Mouse (Mus musculus): ENCODE measurements at regions not wholly inside any gene's neighbourhood (a gene's known extent, or its start where the extent isn't known, plus 50 kb on each side); places are given as distances from the start of the nearest gene placed in this dataset.

DNA sequence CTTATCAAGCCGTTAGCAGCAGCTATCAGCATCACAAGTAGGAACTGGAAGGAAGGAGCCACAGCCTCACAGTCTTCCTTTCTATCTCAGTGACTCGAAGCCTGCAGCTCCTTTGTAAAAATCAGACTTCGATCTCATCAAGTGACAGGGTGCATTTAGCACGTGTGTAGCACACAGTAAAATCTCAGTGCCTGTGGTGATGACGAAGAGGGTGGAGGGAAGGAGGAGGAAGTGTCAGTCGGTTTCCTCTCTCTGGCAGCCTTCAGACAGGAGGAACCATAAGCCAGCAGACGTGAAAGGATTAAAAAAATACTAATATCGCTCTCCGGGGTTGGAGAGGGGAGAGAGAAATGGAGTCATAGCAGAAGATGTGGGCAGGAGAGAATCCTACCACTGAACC is 538.5 kb upstream of the Adam5 start:
- DNase-seq (ENCODE audit: low spot score) (no peak), ATAC-seq (replicated peaks; ENCODE audit: low FRiP score, low TSS enrichment, low read depth) (no peak)
- 58% methylated on average over 9 of the region's 9 CpGs for WGBS
- H3K27ac ChIP-seq (ENCODE audit: low read depth) = no peak overlapping the region
- no peak overlapping the region for H3K4me3 ChIP-seq (ENCODE audit: low read depth, low read length)
- H3K9me3 ChIP-seq (ENCODE audit: control insufficient read depth, low read length) = no peaks in the 10 kb centered on the region
- no peaks in the 10 kb centered on the region for H3K36me3 ChIP-seq (ENCODE audit: control insufficient read depth, insufficient read depth, low read length)
- no peak overlapping the region for H3K4me2 ChIP-seq (ENCODE audit: low read length)
- no peaks in the 10 kb centered on the region for H3K27me3 ChIP-seq (replicated peaks; ENCODE audit: control insufficient read depth, insufficient read depth, low read length)
- H3K9ac ChIP-seq (ENCODE audit: low read length) = no peak overlapping the region
- no peaks in the 10 kb centered on the region for H3K4me1 ChIP-seq (replicated peaks; ENCODE audit: control insufficient read depth, insufficient read depth, low read length)

DNA sequence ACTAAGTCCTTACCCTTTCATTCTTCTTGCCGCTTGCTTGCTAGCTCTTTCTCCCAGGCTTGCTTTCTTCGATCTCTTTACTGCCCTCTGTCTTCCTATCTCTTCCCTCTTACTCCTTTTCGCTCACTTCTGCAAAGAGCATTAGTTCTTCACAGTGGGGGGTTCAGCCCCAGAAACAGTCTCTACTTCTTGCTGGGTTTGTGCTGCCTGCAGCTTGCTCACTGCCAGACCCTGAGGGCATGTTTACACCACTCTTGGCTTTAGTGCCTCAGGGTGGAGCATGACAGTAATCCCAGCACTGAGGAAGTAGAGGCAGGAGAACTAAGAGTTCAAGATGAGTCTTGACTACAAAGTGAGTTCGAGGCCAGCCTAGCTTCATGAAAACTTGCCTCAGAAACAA is 538.0 kb upstream of the Adam5 start:
- DNase-seq (ENCODE audit: low spot score) = no peak
- Histone ChIP-seq H3K27ac (ENCODE audit: low read depth) (no peak overlapping the region), H3K9me3 (ENCODE audit: control insufficient read depth, low read length) (no peaks in the 10 kb centered on the region), H3K27me3 (replicated peaks; ENCODE audit: control insufficient read depth, insufficient read depth, low read length) (no peaks in the 10 kb centered on the region), H3K4me1 (replicated peaks; ENCODE audit: control insufficient read depth, insufficient read depth, low read length) (no peaks in the 10 kb centered on the region), H3K9ac (ENCODE audit: low read length) (no peak overlapping the region), H3K4me3 (ENCODE audit: low read depth, low read length) (no peak overlapping the region), H3K36me3 (ENCODE audit: control insufficient read depth, insufficient read depth, low read length) (no peaks in the 10 kb centered on the region), H3K4me2 (ENCODE audit: low read length) (no peak overlapping the region)
- ATAC-seq (replicated peaks; ENCODE audit: low FRiP score, low TSS enrichment, low read depth) = no peak
- 72% methylated on average over 4 of the region's 4 CpGs for WGBS

DNA sequence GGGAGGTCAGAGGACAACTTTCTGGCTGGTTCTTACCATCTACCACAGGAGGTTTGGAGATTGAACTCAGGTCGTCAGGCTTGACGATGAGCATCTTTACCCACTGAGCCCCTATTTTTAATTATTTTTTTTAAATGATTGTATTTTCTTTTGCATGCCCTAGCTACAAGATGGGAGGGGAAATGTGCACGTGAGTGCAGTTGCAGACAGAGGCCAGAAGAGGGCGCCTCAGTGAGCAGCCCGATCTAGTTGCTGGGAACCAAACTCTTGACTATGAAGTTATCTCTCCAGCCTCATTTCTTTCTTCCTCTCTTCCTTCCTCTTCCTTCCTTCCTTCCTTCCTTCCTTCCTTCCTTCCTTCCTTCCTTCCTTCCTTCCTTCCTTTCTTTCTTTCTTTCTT is 537.3 kb upstream of the Adam5 start:
- Histone ChIP-seq H3K36me3 (ENCODE audit: control insufficient read depth, insufficient read depth, low read length) (no peaks in the 10 kb centered on the region), H3K4me3 (ENCODE audit: low read depth, low read length) (no peak overlapping the region), H3K4me1 (replicated peaks; ENCODE audit: control insufficient read depth, insufficient read depth, low read length) (no peaks in the 10 kb centered on the region), H3K9me3 (ENCODE audit: control insufficient read depth, low read length) (no peaks in the 10 kb centered on the region), H3K4me2 (ENCODE audit: low read length) (no peak overlapping the region), H3K9ac (ENCODE audit: low read length) (no peak overlapping the region), H3K27me3 (replicated peaks; ENCODE audit: control insufficient read depth, insufficient read depth, low read length) (no peaks in the 10 kb centered on the region), H3K27ac (ENCODE audit: low read depth) (no peak overlapping the region)
- 79% methylated on average over 5 of the region's 5 CpGs for WGBS
- ATAC-seq (replicated peaks; ENCODE audit: low FRiP score, low TSS enrichment, low read depth) (no peak), DNase-seq (ENCODE audit: low spot score) (no peak)

DNA sequence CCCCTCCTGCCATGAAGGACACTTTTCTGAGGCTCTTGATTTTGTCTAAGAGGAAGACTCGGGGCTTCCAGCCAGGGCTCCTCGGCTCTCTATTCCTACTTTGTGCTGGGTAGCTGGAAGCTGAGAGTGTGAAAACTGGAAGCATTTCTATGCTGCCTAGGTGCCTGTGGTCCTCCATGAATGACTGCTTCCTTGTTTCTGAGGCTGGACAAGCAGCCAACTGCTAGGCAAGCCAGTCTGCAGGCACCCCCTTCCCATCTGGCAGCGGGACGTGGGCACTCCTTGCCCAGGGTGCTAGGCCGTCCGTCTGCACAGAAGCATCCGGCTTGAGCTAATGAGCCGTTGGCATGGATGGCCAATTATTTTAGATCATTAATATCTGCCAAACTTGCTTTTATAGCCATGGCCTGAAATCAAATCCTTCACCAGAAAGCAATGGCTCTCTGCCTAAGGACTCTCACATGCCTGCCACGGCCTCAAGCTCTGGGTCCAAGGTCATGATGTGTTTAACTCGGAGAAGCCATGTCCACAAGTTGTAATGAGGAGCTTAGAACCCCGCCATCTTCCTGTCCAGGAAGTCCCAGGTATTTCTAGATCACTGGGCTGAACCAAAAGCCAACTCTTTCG is 534.5 kb upstream of the Adam5 start:
- no peak for ATAC-seq (replicated peaks; ENCODE audit: low FRiP score, low TSS enrichment, low read depth)
- H3K27me3 ChIP-seq (replicated peaks; ENCODE audit: control insufficient read depth, insufficient read depth, low read length) = 0 out of 2 replicates have a peak, but pooled peaks cover 3% of the 10 kb centered on the region
- DNase-seq (ENCODE audit: low spot score) = no peak
- no peak overlapping the region for H3K27ac ChIP-seq (ENCODE audit: low read depth)
- no peak overlapping the region for H3K4me2 ChIP-seq (ENCODE audit: low read length)
- H3K36me3 ChIP-seq (ENCODE audit: control insufficient read depth, insufficient read depth, low read length) = no peaks in the 10 kb centered on the region
- 90% methylated on average over 12 of the region's 12 CpGs for WGBS
- no peak overlapping the region for H3K9ac ChIP-seq (ENCODE audit: low read length)
- H3K9me3 ChIP-seq (ENCODE audit: control insufficient read depth, low read length) = no peaks in the 10 kb centered on the region
- no peak overlapping the region for H3K4me3 ChIP-seq (ENCODE audit: low read depth, low read length)
- peaks cover 5% of the 10 kb centered on the region for H3K4me1 ChIP-seq (replicated peaks; ENCODE audit: control insufficient read depth, insufficient read depth, low read length)

DNA sequence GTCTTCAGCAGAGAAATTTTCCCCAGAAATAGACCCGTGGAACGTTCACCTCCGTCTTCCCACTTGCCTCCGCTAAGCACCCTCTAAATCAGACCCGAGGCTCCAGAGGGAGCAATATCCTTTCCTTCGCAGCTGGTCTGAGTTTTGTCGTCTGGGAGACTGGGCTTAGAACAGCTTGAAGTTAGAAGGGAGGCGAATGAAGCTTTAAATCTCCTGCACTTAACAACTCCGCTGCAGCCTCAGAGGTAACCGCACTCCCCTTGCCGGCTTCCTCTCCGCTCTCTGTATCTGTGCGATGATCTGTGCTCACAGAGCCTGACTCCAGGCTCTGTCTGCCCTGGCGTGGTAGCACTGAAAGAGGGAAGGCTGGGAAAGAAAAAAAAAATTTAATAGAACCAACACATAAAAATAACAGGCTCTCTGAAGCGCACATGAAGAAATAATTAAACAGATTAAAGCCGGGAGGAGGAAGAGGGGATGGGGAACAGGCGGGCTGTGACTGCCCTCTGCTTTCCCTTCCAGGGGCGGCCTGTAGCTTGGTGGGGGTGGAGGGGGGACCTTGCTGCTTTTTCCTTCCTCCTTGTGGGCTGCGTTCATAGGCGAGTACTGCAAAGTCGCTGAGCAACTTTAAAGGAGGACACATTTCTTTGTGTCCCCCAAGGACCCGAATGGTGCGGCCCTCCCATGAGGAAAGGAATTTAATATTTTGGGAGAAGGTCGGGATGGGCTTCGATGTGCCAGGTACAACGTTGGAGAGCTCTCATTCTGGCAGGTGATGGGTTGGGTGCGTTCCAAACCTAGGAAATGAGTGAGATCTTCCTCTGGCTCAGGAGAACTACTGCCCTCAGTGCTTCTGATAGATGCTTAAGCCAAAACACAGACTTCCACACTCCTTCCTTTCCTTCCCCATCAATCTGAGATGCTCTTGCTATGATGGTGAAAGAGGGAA is 529.9 kb upstream of the Adam5 start:
- Histone ChIP-seq H3K9ac (ENCODE audit: low read length) (no peak overlapping the region), H3K4me1 (replicated peaks; ENCODE audit: control insufficient read depth, insufficient read depth, low read length) (peaks cover 5% of the 10 kb centered on the region), H3K36me3 (ENCODE audit: control insufficient read depth, insufficient read depth, low read length) (no peaks in the 10 kb centered on the region), H3K27me3 (replicated peaks; ENCODE audit: control insufficient read depth, insufficient read depth, low read length) (0 out of 2 replicates have a peak, but pooled peaks cover 3% of the 10 kb centered on the region), H3K9me3 (ENCODE audit: control insufficient read depth, low read length) (no peaks in the 10 kb centered on the region), H3K4me2 (ENCODE audit: low read length) (peak overlapping the region; percentile 34), H3K27ac (ENCODE audit: low read depth) (no peak overlapping the region; the same call in 1 of the 2 replicates), H3K4me3 (ENCODE audit: low read depth, low read length) (peak overlapping the region; percentile 4; the same call in 1 of the 2 replicates)
- 10% methylated on average over 27 of the region's 27 CpGs for WGBS
- ATAC-seq (replicated peaks; ENCODE audit: low FRiP score, low TSS enrichment, low read depth) = no peak
- DNase-seq (ENCODE audit: low spot score) = peak; percentile 58

DNA sequence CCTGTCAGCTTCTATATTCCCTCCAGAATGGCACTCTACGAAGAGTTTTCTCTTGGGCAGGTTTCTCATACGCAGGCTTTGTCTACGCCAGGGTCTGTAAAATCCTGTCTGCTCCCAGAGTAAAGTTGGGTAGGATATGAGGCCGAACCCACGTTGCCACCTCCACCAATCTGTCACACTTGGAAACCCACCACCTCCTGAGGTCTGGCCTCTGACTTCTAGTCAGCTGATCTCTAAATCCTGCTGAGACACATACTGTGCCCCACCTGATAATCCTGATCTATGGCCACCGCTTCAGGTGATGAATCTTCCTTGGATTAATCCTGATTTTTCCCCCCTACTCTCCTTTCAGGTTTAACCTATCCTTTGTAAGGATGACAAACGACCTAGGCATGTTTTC is 529.2 kb upstream of the Adam5 start:
- Histone ChIP-seq H3K4me3 (ENCODE audit: low read depth, low read length) (0 out of 2 replicates have a peak overlapping the region, but pooled peaks have one; percentile 4), H3K36me3 (ENCODE audit: control insufficient read depth, insufficient read depth, low read length) (no peaks in the 10 kb centered on the region), H3K9me3 (ENCODE audit: control insufficient read depth, low read length) (no peaks in the 10 kb centered on the region), H3K9ac (ENCODE audit: low read length) (no peak overlapping the region), H3K4me2 (ENCODE audit: low read length) (peak overlapping the region; percentile 34), H3K27me3 (replicated peaks; ENCODE audit: control insufficient read depth, insufficient read depth, low read length) (0 out of 2 replicates have a peak, but pooled peaks cover 3% of the 10 kb centered on the region), H3K27ac (ENCODE audit: low read depth) (no peak overlapping the region), H3K4me1 (replicated peaks; ENCODE audit: control insufficient read depth, insufficient read depth, low read length) (peaks cover 5% of the 10 kb centered on the region)
- DNase-seq (ENCODE audit: low spot score) (peak; percentile 58), ATAC-seq (replicated peaks; ENCODE audit: low FRiP score, low TSS enrichment, low read depth) (no peak)
- 49% methylated on average over 7 of the region's 7 CpGs for WGBS

DNA sequence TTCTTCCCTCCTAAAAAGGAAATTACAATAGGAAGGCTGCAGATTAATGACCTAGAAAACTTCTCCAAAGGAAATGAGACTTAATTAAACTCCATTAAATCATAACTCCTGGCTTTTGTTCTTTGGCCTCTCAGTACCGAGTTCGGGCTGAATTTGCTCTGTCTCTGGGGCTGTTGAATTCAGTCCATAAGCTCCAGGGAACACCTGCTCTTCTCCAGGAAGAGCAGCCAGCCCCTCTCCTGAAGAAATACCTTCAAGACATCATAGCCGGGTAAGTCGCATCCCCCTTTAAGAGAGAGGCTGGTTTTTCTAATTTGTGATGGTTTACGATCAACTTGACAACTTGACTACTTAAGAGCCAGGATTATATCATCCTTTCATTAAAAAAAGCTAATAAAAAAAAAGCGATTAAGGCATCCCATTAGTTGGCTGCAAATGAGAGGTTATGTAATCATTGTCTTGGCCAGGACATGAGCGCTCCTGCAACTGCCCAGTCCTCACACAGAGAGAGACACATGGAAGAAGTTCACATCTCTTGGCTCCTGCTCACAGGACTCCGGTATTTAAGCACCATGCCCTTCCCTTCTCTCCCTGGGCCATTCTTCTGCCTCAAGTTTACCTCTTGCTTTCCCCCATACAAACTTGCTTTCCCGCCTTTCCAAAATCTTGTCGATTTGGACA is 524.0 kb upstream of the Adam5 start:
- H3K4me1 ChIP-seq (replicated peaks; ENCODE audit: control insufficient read depth, insufficient read depth, low read length) = peaks cover 2% of the 10 kb centered on the region
- ATAC-seq (replicated peaks; ENCODE audit: low FRiP score, low TSS enrichment, low read depth) (no peak), DNase-seq (ENCODE audit: low spot score) (no peak)
- H3K9me3 ChIP-seq (ENCODE audit: control insufficient read depth, low read length) = peaks cover 3% of the 10 kb centered on the region; the same call in 1 of the 2 replicates
- H3K9ac ChIP-seq (ENCODE audit: low read length) = no peak overlapping the region
- H3K36me3 ChIP-seq (ENCODE audit: control insufficient read depth, insufficient read depth, low read length) = no peaks in the 10 kb centered on the region
- no peaks in the 10 kb centered on the region for H3K27me3 ChIP-seq (replicated peaks; ENCODE audit: control insufficient read depth, insufficient read depth, low read length)
- H3K4me3 ChIP-seq (ENCODE audit: low read depth, low read length) = no peak overlapping the region
- H3K27ac ChIP-seq (ENCODE audit: low read depth) = no peak overlapping the region
- WGBS = 85% methylated on average over 10 of the region's 10 CpGs
- H3K4me2 ChIP-seq (ENCODE audit: low read length) = no peak overlapping the region

DNA sequence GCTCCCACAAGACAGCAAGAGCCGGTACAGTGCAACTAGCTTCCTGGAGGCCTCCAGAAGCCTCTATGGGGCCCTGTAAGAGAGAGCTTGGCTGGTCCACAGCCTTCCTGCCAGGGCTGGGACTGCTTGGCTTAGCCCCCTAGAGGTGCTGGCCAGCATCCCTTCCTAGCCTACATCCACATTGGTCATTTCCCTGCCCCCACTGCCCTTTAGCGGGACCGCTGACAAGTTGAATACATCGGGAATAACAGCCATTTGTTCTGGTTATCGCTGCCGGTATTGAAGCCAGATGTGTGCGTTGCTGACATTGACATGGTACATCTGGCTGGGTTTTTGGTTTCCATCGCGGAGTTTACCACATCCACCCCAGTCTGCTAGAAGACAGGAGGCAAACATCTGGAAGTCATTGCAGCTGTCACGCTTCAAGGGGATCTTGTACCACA is 519.0 kb upstream of the Adam5 start:
- no peaks in the 10 kb centered on the region for H3K27me3 ChIP-seq (replicated peaks; ENCODE audit: control insufficient read depth, insufficient read depth, low read length)
- DNase-seq (ENCODE audit: low spot score) (peak; percentile 83), ATAC-seq (replicated peaks; ENCODE audit: low FRiP score, low TSS enrichment, low read depth) (peak; percentile 58; the same call in 1 of the 2 replicates)
- peaks cover 9% of the 10 kb centered on the region for H3K4me1 ChIP-seq (replicated peaks; ENCODE audit: control insufficient read depth, insufficient read depth, low read length)
- no peak overlapping the region for H3K9ac ChIP-seq (ENCODE audit: low read length)
- WGBS = 30% methylated on average over 10 of the region's 10 CpGs
- no peaks in the 10 kb centered on the region for H3K36me3 ChIP-seq (ENCODE audit: control insufficient read depth, insufficient read depth, low read length)
- H3K4me2 ChIP-seq (ENCODE audit: low read length) = peak overlapping the region; percentile 33
- H3K4me3 ChIP-seq (ENCODE audit: low read depth, low read length) = no peak overlapping the region
- peak overlapping the region; percentile 47; the same call in 1 of the 2 replicates for H3K27ac ChIP-seq (ENCODE audit: low read depth)
- peaks cover 3% of the 10 kb centered on the region; the same call in 1 of the 2 replicates for H3K9me3 ChIP-seq (ENCODE audit: control insufficient read depth, low read length)

Data from intestine, embryonic 14.5 days (tissue).